Mouse (Mus musculus): ENCODE data around the gene Mier1.

DNA sequence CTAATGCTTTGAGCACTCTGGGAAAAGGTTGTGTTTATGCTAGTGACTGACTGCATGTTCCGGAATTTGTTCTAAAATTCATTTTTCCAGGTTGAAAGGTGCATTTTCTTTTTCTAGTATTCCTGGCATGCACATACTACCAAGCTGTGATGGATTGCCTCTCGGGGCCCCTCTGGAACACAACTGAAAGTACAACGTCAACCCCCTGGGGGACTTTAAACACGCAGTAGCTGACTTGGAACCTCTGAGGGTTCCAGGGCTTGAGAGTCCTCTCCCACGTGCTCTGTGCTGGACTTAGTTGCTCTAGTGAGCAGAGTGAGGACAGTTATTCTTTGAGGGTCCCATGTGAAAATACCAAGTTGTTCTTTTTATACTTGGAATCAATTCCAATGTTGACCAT lies 37.8 kb downstream of the Mier1 start:
- TF ChIP-seq CTCF (IDR thresholded peaks at IDR 0.05 in 2 of 3, conservative IDR thresholded peaks at IDR 0.05 in 1 of 3; ENCODE audit: control insufficient read depth in 1 of 3, insufficient read depth in 1 of 3, low read depth in 2 of 3, low read length in 3 of 3, poor library complexity in 1 of 3, severe bottlenecking in 1 of 3) (no peak), UBTF (IDR thresholded peaks at IDR 0.05; ENCODE audit: borderline replicate concordance, insufficient read depth, low read depth, low read length) (no peak), USF2 (IDR thresholded peaks at IDR 0.05; ENCODE audit: borderline replicate concordance in 1 of 2, insufficient read depth in 1 of 2, low read depth in 1 of 2, low read length in 2 of 2) (no peak), USF1 (IDR thresholded peaks at IDR 0.05; ENCODE audit: low read depth, low read length) (no peak), GATA1 (IDR thresholded peaks at IDR 0.05; ENCODE audit: low read depth, low read length) (no peak), ZMIZ1 (IDR thresholded peaks at IDR 0.05; ENCODE audit: low read depth, low read length) (no peak), POLR2A (IDR thresholded peaks at IDR 0.05; ENCODE audit: control insufficient read depth in 1 of 2, insufficient read depth in 1 of 2, low read depth in 1 of 2, low read length in 2 of 2, poor library complexity in 1 of 2) (no peak), SIN3A (IDR thresholded peaks at IDR 0.05; ENCODE audit: low read length) (no peak)

All from MEL (cell line).